Mouse (Mus musculus) left cerebral cortex, adult 8-10 months (tissue): ENCODE data around the gene Slc7a9. TPM values are rescaled to one million over a fixed set of nuclear protein-coding genes. Genes with fewer than 3 reads are reported as not detected.

Source experiments
- DNase-seq, 2 experiments: peaks; one replicate each; pipeline ENCODE4 v3.0.0; 2022; ENCODE audit warnings: low spot score in 2 of 2
- total RNA-seq, 4 experiments: library from RNA; stranded (reverse); gene quantifications; 2 replicates each; pipeline ENCODE4 v1.2.4; 2022

Slc7a9 gene
- total RNA-seq: not detected

GRCm38 (mm10) chr7:35447996-35448846 is at the start of gene Slc7a9:
Slc7a9 (plus strand) TSS chr7:35448796.
- DNase-seq: no peak

DNA sequence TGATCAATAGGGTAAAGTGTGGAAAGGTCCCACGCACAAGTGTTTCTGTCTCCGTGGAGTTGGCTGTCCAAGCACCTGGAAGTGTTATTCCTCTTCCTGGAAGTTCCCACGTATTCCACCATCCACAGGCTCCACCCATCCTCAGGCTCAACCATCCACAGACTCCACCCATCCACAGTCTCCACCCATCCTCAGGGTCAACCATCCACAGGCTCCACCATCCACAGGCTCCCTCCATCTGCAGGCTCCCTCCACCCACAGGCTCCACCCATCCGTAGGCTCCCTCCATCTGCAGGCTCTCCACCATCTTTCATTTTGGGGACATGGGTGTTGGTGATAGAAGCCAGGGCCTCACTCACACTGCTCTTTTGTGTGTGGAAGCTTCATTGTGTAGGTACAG is 47.4 kb upstream of the Slc7a9 start:
- no peak for DNase-seq

DNA sequence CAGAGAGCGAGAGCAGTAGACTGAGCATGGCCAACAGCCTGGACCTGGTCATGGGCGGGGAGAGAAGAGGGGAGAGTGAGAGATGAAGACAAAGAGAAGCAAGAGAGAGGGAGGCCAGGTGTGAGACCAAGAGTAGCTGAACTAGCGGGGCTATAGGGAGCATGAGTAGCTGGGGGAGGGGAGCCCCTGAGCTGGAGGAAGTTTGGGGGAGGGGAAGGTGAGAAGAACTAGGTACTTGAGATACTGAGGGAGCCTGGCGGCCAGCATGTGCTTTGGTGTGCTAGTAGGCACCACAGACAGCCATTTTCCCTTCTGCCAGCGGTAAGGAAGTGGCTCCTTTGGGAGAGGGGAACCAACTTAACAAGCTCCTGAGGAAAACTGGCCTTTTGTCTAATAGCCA is 33.4 kb upstream of the Slc7a9 start:
- DNase-seq: no peak

GRCm38 (mm10) chr7:35415801-35416653 is 32.6 kb upstream of the Slc7a9 start:
- DNase-seq: no peak

DNA sequence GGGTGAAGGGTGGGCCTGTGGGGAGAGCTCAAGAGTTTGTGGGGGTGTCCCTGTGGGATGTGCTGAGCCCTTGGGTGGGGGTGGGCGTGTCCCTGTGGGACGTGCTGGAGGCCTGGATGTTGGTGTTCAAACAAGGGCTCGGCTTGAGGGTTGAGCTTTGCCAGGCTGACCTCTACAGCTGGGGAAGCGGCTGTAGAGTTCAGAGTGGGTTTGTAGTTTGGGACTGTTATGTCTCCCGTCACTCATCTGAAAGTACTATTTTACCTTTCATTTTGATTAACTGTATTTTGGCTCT is 32.0 kb upstream of the Slc7a9 start:
- DNase-seq: no peak

DNA sequence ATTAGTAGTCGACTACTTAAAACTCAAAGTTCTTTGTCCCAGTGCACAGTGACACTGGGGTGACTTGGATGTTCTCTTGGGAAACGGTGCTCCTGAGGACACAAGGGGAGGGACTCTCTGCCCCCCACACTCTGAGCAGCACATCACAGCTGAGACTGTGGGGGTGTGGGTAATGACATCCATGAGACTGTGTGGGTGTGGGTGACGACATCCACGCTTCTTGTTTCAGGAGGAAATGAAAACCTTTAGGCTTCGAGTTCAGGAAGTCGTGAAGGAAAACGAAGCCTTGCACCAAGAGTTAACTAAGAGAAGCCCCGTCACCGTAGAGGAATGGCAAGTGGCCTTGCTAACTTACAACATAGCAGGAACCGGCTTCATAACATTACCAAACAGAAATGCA is 25.5 kb upstream of the Slc7a9 start:
- DNase-seq: no peak

DNA sequence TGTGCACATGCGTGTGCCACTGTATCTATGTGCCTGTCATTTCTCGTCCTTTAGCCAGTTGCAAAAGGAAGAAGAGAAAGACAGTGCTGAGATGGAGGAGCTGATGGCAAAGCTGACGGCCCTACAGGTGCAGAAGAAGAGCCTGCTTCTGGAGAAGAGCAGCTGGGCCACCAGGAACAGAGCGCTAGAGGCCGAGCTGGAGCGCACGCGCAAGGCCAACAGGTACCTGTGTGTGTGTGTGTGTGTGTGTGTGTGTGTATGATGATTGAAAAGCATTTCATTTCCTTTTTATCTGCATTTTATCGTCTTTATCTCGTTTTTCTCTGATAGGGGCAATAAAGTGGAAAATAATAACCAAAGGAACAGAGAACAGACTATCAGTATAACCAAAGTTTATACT is 20.4 kb upstream of the Slc7a9 start:
- DNase-seq: no peak

DNA sequence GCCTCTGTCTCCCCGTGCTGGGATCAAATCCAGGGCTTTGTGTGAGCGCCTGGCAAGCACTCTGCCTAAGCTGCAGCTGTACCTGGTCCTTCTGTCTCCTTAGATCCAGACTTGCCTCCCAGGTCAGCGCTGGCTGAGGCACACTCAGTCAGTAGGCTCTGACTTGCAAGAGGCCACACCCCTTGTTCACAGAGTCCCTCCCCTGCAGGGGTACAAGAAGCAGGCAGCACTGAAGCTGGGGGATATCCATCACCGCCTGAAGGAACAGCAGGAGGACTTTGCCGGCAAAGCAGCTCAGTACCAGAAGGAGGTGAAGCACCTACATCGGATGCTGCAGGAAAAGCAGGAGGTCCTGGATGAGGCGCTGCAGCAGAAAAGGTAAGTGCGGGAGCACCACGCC is 13.3 kb upstream of the Slc7a9 start:
- no peak for DNase-seq

DNA sequence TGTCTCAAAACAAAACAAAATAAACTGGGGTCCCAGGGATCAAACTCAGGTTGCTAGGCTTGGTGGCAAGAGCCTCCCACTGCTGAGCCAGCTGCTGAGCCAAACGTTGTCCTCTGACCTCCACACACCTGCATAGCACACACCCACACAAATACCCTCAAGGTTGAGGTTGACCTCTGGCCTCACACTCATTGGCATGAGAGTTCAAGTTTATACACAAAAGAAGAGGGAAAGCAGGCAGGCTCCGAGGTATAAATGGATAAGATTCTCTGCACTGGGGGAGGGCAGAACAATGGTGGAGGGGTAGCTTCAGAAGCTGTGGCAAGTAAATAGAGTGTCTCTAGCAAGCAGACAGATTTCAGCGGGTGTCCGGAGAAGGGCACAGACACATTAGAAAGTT is 1.1 kb upstream of the Slc7a9 start:
- DNase-seq: no peak

GRCm38 (mm10) chr7:35448867-35449266 is 271 bp downstream of the Slc7a9 start:
- DNase-seq: no peak

DNA sequence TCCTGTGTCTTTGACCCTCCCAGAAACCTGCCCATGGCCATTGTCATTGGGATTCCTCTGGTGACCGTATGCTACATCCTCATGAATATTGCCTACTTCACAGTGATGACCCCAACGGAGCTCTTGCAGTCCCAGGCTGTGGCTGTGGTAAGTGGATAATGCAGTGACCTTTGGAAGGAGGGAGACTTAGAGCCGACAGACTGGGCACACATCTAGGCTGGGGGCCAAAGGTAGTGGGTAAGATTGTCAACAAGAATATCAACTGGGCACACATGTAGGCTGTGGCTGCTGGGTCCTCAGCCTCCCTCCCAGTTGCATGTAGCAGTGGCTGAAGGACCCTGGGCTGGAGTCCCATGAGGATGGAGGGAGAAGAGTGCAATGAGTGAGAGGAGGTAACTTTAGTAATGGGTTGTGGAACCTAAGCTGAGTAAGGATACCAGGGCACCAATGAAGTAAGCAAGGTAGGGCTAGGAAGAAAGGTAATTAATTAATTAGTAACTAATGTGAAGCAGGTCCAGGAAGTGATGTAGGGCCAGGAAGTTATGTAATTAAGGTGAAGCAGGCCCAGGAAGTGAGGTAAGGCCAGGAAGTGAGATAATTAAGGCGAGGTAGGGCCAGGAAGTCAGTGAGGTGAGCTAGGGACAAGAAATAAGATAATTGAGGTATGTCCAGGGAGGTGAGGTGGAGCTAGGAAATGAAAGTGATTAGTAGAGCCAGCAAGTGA is 7.7 kb downstream of the Slc7a9 start:
- DNase-seq: no peak

DNA sequence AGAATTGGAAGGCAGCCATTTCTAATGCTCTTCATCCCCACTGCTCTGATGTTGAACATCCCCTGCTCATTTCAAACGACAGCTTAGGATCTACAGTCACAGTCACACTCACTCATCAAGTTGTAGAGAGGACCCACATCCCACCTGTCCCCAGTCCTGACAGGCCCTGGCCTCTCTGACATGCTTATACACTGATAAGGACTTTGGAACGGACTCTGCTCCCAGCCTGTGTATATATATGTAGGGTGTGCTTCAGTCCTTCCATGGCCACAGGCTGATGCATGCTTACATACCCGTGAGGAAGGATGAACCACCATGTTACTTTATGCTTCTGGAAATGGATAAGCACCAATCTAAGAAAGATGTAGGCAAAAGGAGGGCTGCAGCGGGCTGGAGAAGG is 12.4 kb downstream of the Slc7a9 start:
- no peak for DNase-seq

DNA sequence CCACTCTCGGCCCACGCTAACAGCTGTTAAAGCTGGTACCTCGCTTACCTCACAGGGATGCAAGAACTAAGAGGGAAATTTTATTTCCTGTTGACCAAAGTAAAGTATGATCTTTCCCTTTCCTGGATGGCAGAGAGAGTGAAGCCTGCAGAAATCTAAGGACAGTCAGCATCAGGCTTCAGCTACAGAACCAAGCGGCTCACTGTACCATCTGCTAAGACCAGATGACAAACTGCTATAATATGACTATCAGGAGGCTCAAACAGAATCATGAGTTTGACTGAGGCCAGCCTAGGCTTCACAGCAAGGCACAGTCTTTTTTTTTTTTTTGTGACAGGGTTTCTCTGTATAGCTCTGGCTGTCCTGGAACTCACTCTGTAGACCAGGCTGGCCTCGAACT is 16.4 kb downstream of the Slc7a9 start:
- no peak for DNase-seq

DNA sequence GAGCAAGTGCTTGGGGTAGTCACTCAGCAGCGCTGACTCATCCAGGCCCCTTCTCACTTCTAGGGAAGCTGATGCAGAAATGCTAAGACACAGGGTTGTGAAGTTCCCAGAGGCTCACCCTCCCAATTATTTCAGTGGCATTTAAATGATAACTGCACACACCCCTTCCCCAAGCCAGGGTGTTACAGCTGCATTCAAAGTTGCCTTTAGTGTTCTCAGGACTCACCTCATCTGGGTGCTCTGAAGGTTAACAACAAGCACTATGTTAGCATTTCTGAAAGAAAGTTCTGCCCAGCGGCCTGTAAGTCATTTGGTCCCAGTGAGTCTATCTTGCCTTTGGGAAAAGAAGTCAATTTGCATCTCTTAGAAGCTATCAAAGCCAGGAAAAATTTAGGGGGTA is 19.3 kb downstream of the Slc7a9 start:
- no peak for DNase-seq

- DNase-seq: no peak
These were observed 22.2 kb downstream of the Slc7a9 start for GRCm38 (mm10) chr7:35470794-35471193.

GRCm38 (mm10) chr7:35476457-35476856 is 27.9 kb downstream of the Slc7a9 start:
- DNase-seq: no peak

DNA sequence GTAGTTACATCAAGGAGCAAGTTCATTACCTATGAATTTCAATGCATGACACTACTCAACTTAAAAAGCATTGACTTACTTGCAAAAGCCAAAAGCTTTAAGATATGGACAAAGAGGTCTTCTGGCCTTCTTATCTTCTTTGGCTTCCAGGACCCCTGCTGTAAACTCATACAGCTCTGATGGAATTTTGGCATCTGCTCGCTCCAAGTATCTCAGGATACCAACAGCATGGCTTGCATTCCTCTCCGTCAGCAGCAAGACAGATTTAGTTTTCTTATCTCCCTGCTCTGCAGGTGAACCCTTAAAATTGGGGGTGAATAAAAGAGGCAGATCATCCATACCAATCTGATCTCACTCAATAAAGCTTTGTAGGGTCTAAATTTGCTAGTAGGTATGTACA is 36.5 kb downstream of the Slc7a9 start:
- no peak for DNase-seq

- DNase-seq: no peak
These were observed 38.0 kb downstream of the Slc7a9 start for GRCm38 (mm10) chr7:35486553-35486952.

- no peak for DNase-seq
These were observed 41.6 kb downstream of the Slc7a9 start for GRCm38 (mm10) chr7:35490186-35490585.

DNA sequence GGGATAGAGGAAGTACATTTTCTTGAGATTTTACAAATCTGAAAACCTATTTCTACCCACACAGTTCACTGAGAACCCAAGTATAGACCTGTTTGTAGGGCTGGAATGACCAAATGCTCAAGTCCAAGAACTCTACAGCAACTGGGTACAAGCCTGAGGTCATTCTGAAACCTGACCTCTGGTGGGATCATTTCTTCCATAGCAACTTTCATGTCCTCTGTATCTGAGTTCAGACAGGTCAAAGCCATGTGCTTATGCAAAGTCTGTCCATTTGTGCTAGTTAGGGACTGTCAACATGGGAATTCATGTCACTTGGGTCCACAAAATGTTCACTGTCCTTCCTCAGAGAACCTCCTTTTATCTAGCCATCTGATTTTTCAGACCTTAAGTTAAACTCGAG is 42.4 kb downstream of the Slc7a9 start:
- DNase-seq: no peak

DNA sequence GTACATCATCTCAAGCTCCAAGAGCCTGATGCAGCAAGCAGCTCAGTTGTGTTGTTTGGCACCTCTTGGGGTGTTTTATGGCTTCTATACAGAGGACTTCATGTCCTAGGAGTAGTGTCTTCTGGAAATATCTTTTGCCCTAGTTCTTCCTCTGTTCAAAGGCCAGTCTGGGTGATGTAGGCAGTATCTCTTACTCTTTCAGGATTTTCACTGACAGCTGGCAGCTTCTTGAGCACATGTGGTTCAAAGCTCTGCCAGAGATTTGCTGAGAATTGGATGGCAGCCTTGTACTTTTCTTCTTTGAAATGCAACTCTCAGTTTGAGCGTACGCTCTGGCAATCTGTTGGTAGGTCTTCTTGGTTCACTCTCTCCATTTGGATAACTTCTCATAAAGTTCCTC is 48.9 kb downstream of the Slc7a9 start:
- no peak for DNase-seq

DNA sequence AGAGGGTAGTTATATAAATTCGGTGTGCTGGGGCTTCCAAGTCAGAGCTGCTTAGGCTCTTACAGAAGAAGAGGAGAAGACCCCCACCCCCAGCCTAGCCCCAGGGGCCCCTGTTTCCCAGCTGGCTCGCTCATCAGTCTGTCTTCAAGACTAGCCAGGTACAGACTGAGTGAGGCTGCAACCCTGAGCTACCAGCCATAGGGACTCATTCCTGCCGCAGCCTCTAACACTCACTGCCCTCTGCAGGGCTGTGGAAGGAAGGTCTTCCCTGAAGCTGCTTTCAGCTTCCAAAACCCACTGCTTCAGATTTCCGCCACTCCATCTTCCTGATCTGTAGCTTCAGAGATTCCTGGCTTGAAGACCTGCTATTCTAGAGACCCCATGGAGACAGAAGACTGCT is 53.4 kb downstream of the Slc7a9 start:
- no peak for DNase-seq
